Mouse (Mus musculus): ENCODE measurements around the gene Tuft1. TPM values are rescaled to one million over a fixed set of nuclear protein-coding genes. Genes with fewer than 3 reads are reported as not detected.

Tuft1 gene
- 6.3 TPM for polyA plus RNA-seq (2014; fragmentation: Illumina TruSeq; extraction: RNeasy Lipid Tissue Mini Kit (QIAGEN cat#74804); ENCODE audit: low read depth, low replicate concordance)

GRCm38 (mm10) chr3:94658740-94659095, at the start of gene Tuft1:
Gene Tuft1, minus strand, starts transcription at chr3:94658872.

DNA sequence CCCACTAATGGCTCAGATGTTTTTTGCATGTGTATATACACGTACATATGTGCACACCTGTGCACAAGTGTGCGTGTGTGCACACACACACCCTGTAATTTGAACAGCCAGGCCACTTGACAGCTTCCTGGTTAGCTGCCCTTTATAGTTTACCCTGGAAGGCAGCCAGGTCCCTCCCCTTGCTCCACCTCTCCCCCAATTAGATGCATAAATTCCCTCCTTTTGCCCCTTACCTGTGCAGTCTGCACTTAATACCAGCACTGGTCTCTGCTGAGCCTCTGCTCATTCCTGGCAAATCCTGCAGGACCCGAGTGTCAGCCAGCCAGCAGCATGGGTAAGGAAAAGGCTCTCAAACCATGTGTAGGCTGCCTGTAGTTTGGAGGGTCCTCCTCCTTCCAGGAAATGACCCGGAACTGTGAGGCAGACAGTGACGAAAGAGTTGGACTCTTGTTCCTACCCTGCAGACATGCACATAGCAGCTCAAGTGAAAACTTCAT, 34.7 kb upstream of the Tuft1 start, which contains the start of gene Selenbp2:
Gene Selenbp2, plus strand, starts transcription at position 228 of the 497 bp plus-strand sequence.

GRCm38 (mm10) chr3:94642495-94643162, 16.0 kb downstream of the Tuft1 start, which contains the start of gene Gm10972:
Gene Gm10972, plus strand, starts transcription at chr3:94643112.

GRCm38 (mm10) chr3:94582456-94582891, 76.2 kb downstream of the Tuft1 start, which contains the start of gene Snx27:
Gene Snx27, minus strand, starts transcription at chr3:94582716.

Other genes starting within 250 kb of the Tuft1 start
- 20.9 TPM for gene Tdrkh, start 245.6 kb downstream of the Tuft1 start, polyA plus RNA-seq (2014; fragmentation: Illumina TruSeq; extraction: RNeasy Lipid Tissue Mini Kit (QIAGEN cat#74804); ENCODE audit: low read depth, low replicate concordance)
- gene Mrpl9, start 215.6 kb downstream of the Tuft1 start, polyA plus RNA-seq (2014; fragmentation: Illumina TruSeq; extraction: RNeasy Lipid Tissue Mini Kit (QIAGEN cat#74804); ENCODE audit: low read depth, low replicate concordance), result 56.4 TPM
- not detected for gene Oaz3, start 215.0 kb downstream of the Tuft1 start, polyA plus RNA-seq (2014; fragmentation: Illumina TruSeq; extraction: RNeasy Lipid Tissue Mini Kit (QIAGEN cat#74804); ENCODE audit: low read depth, low replicate concordance)
- gene Celf3, start 180.6 kb downstream of the Tuft1 start, polyA plus RNA-seq (2014; fragmentation: Illumina TruSeq; extraction: RNeasy Lipid Tissue Mini Kit (QIAGEN cat#74804); ENCODE audit: low read depth, low replicate concordance), result 2.1 TPM
- 3.1 TPM for gene Riiad1, start 178.5 kb downstream of the Tuft1 start, polyA plus RNA-seq (2014; fragmentation: Illumina TruSeq; extraction: RNeasy Lipid Tissue Mini Kit (QIAGEN cat#74804); ENCODE audit: low read depth, low replicate concordance)
- 71.6 TPM for gene Snx27, start 76.2 kb downstream of the Tuft1 start, polyA plus RNA-seq (2014; fragmentation: Illumina TruSeq; extraction: RNeasy Lipid Tissue Mini Kit (QIAGEN cat#74804); ENCODE audit: low read depth, low replicate concordance)
- gene Gm10972, start 15.8 kb downstream of the Tuft1 start, polyA plus RNA-seq (2014; fragmentation: Illumina TruSeq; extraction: RNeasy Lipid Tissue Mini Kit (QIAGEN cat#74804); ENCODE audit: low read depth, low replicate concordance), result not detected
- not detected for gene Selenbp2, start 34.7 kb upstream of the Tuft1 start, polyA plus RNA-seq (2014; fragmentation: Illumina TruSeq; extraction: RNeasy Lipid Tissue Mini Kit (QIAGEN cat#74804); ENCODE audit: low read depth, low replicate concordance)
- gene Cgn, start 127.6 kb upstream of the Tuft1 start, polyA plus RNA-seq (2014; fragmentation: Illumina TruSeq; extraction: RNeasy Lipid Tissue Mini Kit (QIAGEN cat#74804); ENCODE audit: low read depth, low replicate concordance), result 0.12 TPM
- gene Pogz, start 178.7 kb upstream of the Tuft1 start, polyA plus RNA-seq (2014; fragmentation: Illumina TruSeq; extraction: RNeasy Lipid Tissue Mini Kit (QIAGEN cat#74804); ENCODE audit: low read depth, low replicate concordance), result 16.7 TPM
- 53.7 TPM for gene Psmb4, start 228.1 kb upstream of the Tuft1 start, polyA plus RNA-seq (2014; fragmentation: Illumina TruSeq; extraction: RNeasy Lipid Tissue Mini Kit (QIAGEN cat#74804); ENCODE audit: low read depth, low replicate concordance)

All from adrenal gland, adult 10 weeks (tissue).